Mouse (Mus musculus) NIH3T3 (cell line): Measurements from ENCODE around the gene Auts2.

Experiments used
- DNase-seq: peaks from one replicate; pipeline ENCODE4 v3.0.0-alpha.2; 2012; ENCODE audit warnings: low read depth

The Auts2 gene

DNA sequence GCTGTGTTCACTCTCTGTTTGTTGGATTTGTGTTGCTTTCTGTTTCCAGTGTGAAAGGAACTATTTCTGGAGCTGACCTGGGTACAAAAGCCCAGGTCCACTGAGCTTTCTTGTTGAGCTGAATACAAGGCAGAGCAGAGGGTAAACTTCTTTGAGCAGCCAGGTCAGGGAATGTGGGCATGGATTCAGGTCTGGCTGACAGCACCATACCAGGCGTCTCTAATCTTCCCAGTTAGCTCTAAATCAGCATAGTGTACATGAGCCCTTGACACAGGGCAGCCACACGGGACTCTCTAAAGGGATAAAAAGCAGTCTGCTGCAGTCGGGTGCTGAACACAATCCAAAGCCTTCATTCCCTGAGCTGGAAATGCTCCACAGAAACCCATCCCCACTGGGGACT is 444.7 kb downstream of the Auts2 start:
- DNase-seq, result no peak

DNA sequence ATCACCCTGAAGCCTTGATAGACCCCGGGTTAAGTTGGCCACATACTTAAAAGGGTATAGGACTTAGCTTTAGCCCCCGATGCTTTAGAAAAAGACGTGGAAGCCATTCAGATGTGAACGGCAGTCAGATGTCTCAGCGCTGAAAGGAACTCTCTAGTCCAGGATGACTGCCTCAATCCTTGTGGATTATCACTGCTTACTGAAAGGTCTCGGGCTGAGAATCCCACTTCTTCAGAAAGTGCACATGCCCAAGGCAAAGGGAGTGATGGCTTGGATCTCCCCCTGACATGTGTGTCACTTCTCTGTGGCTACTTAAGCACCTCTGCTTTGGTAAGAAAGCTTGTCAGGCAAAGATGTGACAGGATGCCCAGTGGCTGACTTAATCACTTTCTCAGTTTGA is 450.4 kb downstream of the Auts2 start:
- no peak for DNase-seq

DNA sequence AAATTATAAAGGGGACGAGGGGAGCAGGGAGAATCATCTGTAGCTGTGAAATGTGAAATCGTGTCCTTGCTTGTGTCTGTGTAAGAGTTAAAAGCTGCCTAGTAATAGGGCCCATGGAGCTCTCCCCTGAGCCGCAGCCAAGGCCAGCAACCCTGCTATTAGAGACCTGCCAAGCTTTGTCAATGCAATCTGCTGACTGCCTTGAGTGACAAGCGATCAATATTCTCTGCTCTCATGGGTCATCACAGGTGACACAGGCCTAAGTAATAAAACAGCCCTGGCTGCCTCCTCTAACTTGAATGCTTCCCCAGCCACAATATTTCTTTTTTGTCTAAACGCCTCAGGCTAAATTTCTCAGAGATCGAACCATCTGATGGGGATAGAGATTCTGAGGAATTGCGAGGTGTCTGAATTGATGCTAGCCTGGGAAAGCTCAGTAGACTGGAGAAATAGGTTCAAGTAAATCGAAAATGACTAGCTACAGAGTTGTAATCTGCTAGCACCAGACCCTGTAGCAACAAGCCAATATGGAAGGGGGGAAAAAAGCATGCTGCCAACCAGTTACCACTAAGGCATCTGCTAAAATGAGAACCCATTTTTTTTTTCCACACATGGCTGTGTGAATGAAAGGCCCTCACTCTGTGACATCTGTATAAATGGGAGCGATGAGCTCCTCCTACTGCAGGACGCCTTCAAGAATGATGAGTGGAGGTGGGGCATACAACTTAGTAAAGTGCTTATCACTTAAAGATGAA is 453.5 kb downstream of the Auts2 start:
- no peak for DNase-seq

DNA sequence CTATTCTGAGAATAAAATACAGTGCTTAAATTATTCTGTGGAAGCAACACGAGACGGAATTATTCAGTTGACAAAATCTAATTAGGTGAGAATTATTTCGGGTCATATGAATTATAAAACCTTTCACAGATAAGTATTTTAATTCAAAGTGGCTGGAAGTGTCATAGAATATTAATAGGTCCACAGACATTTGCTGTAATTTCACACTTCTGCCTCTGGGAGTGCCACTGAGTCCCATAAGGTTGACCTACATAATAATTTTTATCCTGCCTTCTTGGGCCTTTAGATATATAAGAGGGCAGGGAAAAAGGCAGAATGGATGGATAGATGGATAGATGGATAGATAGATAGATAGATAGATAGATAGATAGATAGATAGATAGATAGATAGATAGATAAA is 454.6 kb downstream of the Auts2 start:
- DNase-seq, result no peak

DNA sequence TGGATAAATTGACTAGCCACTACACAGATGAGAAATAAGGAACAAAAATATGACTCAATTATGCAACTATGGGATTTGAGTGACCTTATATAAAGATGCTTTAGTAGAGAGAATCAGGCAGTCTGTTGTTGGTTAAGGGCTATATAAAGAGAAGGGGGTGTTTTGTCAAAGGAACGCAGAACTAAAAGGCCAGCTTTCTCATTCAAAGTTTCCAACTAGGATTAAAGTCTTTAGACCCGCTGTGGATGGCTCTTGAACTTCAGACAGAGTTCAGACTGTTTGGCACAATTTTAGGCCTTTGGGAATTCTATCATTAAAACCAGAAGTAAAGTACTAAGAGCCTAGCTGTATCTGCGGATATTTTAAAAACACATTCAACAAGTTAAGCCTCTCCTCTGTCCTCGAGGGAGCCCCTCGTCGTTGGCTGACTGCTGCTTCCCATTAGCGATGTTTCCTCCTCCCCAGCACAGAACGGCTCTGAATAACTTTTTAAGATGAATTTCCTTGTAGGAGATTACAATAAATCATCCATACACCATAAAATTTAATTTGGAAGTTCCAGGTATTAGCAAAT is 459.3 kb downstream of the Auts2 start:
- no peak for DNase-seq

DNA sequence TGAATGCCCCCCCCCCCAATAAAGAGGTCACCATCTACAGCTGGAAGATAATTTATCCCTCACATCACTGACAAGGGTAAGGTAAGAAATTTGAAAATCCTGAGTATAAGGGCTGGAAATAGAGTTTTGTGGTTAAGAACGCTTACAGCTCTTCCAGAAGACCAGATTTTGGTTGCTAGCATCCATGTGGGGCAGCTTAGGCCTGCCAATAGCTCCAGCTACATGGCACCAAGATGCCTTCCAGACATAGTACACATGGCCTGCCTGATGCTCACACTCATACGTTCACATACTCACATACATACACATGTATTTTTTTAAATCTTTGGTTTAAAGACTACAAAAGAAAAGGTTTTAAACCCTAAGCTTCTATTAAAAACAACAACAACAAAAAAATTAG is 467.2 kb downstream of the Auts2 start:
- no peak for DNase-seq

DNA sequence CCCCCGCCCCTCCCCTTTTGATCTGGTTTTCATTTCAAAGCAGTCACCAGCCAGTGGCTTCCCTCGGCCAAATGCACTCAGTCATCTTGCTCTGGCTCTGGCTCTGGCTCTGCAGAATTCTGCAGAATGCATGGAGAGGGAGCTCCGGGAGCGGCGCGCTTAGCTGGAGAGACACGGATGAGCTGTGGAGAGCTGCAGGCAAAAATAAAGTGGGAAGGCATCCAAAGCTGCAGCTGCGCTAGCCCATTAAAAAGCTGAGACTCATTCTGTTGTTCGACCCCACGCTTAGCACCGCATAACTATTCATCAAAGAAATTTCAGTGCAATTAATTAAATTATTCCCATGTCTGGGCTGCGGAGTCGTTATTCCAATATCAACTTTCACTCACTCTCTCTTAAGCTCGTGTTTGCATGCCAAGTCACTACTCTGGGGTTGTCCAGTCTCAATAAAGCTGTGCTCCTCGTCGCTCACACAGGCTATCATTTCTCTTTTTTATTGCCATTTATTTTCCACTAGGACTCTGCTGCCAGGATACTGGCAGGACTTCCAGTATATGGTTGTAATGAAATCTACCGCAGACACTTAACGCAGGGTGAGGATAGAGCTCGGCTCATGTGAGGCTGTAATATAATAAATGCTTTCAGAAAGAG is 468.3 kb downstream of the Auts2 start:
- DNase-seq, result no peak

DNA sequence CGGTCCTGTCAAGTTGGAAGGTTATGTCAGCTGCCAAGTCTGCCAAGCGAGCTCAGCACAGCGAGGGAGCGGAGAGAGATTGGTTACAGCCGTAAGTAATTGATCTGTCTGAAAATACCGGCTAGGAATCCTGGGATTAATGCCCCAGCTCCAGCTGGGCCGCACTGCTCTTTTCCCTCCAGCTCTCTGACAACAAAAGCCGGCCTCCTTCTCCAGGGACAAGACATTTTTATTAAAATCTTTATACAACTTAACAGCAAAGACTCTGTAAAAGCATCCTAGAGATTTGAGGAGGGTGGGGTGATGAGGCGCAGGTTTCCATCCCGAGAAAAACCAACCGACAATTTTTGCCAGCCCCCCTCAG is 468.8 kb downstream of the Auts2 start:
- no peak for DNase-seq

DNA sequence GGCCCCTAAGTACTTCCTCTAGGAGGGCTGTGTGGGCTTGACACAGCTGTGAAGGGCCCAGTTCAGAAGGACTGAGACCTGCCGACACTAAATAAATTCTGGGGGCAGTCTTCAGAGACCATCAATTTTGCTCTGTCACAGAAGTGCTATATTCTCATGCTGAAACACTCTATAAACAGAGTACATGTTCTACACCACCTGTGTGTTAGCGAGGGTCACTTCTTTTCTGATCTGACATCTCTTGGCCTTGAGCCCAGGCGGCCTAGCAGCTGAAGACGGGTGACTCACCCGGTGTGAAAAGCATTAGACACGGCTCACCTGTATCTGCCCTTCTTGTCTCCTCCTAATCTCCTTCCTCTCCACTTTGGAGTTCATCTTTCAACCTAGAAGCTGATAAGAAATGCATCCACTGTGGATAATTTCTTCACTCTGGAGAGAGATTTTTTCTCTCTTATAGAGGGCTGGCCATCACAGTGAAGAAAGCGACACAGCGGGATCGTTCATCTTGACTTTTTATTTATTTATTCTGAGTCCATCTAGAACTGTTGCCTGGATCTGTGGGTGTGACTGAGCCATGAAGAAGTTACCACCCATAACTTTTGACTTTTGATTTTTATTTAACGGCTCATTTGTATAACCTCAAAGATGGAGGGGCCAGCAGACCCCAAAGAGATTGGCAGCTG is 469.3 kb downstream of the Auts2 start:
- DNase-seq, result no peak

DNA sequence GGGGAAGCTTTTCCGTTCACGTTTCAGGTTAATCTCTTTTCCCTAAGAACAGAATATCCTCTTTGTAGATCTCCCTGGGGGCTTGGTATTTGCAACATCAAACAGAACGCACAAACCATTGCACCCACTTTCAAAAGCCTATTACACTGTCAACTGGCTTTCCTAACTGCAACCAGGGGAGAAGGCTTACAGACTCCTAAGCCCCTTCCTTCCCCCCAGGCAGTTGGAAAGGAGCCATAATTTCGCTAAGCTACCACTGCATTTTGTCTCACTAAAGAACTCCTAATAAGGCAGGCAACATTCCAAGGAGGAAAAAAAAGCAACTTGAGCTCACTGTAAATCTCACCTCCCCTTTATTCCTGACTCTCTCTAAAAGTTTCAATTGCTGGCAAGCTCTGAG is 470.8 kb downstream of the Auts2 start:
- DNase-seq, result no peak

DNA sequence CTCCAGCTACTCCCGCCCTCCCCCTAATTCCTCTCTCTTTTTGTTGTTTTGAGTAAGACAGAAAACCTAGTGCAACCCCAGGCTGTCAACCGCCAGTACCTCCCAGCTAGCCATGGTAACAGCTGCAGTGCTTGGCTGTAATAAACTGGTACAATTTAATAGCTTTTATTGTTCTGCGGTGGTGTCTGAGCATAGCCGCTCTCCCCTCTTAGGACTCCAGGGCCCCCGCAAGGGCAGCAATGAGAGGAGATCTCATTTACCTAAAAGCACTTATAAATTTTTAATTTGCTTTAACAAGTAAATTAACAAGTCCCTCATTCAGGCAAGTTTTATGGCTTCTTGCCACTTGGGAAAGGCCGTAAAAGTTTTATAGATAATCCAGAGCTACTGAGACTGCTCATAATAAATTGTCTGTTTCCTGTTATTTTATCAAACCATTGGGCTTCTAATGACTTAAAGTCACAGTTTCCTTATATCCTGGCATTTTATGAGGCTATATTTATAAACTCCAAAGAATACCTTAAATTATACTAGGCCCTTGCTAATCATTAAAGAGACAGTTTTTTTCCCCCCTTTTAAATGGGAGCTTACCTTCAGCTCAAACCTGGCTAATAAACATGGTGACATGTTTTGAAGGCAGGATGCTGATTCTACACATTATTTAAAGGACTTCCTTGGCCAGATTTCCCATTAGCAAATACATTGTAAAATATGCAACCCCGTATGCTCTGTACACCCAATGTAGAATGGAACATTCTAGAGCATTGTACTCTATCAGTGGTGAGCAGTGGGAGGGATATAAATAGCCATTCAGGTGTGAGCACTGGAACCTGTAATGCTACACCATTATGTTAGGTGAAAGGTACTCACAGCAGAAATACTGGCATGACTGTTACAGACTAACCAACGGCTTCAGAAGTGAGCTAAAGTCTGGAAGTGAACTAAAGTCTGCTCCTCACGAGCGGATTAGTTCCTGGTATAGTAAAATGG is 475.1 kb downstream of the Auts2 start:
- DNase-seq, result no peak

DNA sequence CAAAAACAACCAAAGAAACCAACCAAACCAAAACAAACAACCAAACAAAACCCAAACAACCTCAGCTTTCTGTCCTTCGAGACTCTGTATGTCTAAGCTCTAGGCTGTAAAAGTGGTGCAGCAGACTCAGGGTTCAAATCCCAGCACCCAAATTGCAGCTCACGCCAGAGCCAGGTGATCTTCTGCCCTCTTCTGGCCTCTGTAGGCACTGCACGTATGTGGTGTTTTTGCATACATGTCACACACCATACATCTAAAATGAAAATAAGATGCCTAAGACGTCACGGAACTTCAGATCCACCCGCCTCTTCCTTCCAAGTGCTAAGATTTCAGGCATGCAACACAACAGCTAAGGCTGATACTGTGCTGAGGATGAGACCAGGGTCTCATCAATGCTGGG is 483.0 kb downstream of the Auts2 start:
- no peak for DNase-seq

DNA sequence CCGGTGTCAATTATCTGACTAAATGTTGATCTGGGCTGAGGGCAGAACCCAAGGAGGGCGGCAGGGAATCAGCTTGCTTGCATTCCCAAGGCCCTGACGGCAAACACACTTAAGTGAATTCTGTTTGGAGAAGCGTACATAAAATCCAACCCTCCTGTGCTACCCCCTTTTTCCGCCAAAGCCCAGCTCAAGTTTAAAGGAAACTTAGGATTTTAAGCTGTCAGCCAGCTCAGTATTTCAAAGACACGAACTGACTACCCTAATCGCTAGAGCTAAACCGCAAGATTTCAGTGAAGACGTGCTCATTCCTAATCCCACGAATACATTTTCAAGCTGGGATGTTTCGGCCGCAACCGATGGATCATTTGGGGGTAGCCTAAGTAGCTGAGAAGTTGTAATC is 490.5 kb downstream of the Auts2 start:
- no peak for DNase-seq

DNA sequence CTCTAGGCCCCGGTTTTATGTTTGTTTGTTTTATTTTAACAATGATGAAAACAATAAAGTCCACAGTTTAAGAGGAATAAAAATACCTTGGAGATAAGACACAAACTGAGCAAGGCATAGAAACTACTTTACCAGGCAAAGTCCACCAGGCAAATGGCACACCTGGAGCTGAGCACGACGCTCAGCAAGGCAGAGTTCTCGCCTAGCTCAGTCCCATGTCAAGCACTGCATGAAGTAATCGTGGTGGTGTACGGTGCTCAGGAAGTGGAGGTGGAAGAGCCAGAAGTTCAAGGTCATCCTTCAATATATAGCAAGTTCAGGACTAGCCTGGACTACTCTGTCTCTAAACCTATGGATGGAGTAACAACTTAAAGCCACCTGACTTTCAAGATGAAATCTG is 503.6 kb downstream of the Auts2 start:
- DNase-seq, result no peak

DNA sequence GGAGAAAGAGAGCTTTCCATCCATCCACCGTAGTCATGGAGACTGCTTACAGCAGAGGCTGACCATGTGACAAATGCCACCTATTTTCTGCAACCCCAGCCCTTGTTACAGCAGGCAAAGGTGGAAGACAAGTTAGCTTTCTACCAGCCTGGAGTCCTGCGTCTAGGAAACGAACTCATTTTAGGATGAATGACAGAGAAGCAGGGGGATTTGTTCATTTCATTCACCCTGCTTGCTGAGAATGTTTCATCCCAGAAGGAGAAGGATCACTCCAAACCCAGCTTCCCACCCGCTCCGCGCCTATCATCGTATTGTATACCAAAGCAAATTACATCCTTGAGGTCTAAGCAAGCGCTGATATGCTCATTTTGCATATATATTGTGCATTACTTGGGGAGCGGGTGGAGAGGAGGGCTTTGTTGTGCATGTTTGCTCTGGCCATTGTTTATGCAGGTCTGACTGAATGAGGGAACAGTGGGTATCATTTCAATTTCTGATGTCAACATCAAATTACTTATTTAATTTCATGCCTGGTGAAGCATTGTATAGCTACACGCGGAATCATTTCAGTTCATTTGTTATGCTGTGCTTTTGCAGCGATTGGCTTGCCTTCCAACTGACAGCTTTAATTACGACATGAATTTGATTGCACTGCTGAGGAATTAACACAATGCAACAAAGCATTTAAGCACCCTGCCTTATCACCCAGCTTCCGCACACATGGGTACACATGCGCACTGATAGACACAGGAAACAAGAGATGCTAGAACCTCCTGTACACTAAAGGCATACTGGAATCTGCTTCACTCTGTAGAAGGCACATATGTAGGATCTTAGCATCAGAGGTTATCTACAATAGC is 509.4 kb downstream of the Auts2 start:
- no peak for DNase-seq

DNA sequence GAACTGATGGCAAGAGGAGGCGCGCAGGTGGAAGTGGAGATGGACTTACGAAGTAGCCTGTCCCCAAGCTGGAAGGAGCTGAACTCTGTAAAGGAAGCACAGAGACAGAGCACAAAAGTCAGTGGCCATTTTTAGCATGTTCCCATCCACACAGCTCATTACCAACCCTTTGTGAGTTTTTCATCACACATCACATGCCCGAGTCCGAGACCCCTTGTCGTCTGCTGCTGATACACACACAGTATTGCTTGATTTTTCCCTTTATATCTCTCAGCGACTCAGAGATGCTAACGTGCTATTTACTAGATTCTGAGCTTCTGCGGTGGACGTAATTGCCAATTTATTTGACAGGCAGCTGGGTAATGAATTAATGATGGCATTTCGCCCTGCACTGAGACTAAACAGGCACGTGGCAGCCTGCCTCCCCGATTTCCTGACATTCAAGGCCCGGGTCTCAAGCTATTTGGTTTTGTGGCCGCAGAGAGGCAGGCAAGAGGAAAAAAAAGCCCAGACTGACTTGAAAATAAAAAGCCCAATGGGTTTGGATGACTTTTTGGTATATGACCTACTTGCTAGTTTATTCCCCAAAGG is 512.1 kb downstream of the Auts2 start:
- DNase-seq, result no peak

DNA sequence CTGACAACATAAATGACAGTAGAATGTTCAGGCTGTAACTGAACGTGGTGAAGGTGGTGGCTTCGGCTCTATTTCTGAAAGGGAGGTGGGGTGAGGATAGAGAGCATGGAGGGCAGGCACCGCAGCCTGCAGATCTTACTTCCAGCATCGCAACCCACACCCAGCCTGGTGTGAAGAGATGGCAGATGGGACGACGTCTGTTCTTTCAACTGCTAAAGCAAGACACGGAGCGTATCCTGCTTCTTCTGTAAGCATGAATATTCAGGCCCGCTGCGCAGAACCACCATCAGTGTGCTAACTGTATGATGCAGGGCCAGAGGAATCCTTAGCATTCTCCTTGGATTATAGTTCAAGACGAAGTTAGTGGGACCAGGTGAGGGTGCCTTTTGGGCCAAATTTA is 513.5 kb downstream of the Auts2 start:
- DNase-seq, result no peak

DNA sequence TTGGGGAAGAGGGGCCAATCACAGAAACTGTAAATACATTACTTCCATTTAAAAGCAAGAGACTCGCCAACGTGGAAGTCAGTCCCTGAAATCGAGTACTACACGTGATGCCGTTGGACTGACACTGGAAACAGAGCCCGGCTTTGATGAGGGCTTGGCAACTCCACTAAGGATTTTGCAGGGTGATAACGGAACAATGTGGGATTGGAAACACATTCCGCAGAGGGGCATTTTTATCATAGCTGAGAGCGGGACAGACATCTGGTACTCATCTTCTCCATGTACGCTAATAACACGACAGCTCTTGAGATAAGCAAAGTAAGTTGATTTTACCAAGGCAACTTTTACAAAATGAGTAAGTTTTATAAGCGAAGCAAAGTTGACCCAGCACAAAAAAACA is 514.1 kb downstream of the Auts2 start:
- DNase-seq, result no peak

DNA sequence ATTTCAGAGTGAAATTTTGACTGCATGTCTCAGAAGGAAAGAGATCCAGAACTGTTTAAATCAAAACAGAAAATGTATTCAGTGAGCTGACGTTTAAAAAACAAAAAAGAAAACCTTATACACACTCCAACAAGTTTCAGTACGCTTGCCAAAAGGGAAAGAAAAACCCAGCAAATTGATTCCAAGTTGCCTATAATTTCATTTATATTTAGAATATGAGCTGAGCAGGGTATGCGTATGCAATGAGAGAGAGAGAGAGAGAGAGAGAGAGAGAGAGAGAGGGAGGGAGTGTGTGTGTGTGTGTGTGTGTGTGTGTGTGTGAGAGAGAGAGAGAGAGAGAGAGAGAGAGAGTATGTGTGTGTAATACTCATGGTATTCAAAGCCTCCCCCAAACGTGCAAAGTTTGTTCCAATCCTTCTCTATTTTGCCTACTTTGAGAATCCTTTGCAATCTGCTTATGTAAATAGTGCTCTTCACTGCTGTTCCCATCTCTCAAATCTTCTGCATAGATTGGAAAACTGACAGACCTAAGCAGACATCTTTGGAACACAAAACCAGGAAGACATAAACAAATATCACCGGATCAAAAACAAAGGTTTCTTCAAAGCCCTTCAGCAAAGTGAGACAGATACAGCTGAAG is 515.2 kb downstream of the Auts2 start:
- no peak for DNase-seq

DNA sequence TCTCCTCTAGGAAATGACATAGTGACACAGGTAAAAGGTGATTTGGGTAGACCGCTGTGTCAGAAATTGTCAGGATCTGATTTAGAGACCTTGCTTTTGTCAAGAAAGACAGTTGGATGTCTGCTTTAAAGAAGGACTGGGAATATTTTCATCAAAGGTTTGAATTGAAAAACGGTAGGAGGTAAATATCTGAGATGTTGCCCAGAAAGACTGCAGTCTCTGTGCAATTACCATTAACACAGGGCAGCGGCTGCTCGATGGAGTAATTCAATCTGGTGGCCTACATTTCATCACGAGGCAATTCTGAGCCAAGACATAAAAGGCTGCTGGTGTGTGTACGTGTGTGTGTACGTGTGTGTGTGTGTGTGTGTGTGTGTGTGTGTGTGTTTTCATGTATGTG is 529.8 kb downstream of the Auts2 start:
- no peak for DNase-seq
